Mouse (Mus musculus) G1E-ER4 (cell line): ENCODE data around the gene Ipo4. TPM values are rescaled to one million over a fixed set of nuclear protein-coding genes. Genes with fewer than 3 reads are reported as not detected.
A peak's percentile ranks its signal among the peaks of the same experiment; 100 is the strongest.

ENCODE experiments used
- GATA1 ChIP-seq: IDR thresholded peaks from one replicate; pipeline ENCODE4 v1.8.0; 2012; ENCODE audit warnings: low read length, inconsistent platforms
- polyA plus RNA-seq: library from polyadenylated mRNA; stranded (reverse); fragments of >175 nt; gene quantifications from 2 replicates; pipeline ENCODE4 v1.2.3, GENCODE M21; 2012

Ipo4 gene
- polyA plus RNA-seq, 1 experiment = 50.5 TPM

- no peak for TF ChIP-seq GATA1
Measured at GRCm38 (mm10) chr14:55605743-55606459, 29.9 kb downstream of the Ipo4 start.

- TF ChIP-seq GATA1 = no peak
Measured at GRCm38 (mm10) chr14:55604823-55605222, 30.9 kb downstream of the Ipo4 start.

- TF ChIP-seq GATA1 = peak; percentile 50
Measured at GRCm38 (mm10) chr14:55603633-55604576, 31.9 kb downstream of the Ipo4 start.

GRCm38 (mm10) chr14:55603271-55603632 lies 32.5 kb downstream of the Ipo4 start, which contains the start of gene Irf9:
Irf9 (plus strand) TSS chr14:55603571.
- TF ChIP-seq GATA1 = no peak

- TF ChIP-seq GATA1 = no peak
Measured at GRCm38 (mm10) chr14:55598521-55599390, 37.0 kb downstream of the Ipo4 start.

GRCm38 (mm10) chr14:55596036-55596690 lies 39.6 kb downstream of the Ipo4 start:
- no peak for TF ChIP-seq GATA1

- no peak for TF ChIP-seq GATA1
Measured at GRCm38 (mm10) chr14:55592226-55592625, 43.5 kb downstream of the Ipo4 start.

GRCm38 (mm10) chr14:55591331-55591891 lies 44.3 kb downstream of the Ipo4 start, which contains the start of gene Rnf31:
Rnf31 (plus strand) TSS chr14:55591708.
- TF ChIP-seq GATA1 = no peak

GRCm38 (mm10) chr14:55590748-55591330 lies 44.9 kb downstream of the Ipo4 start, which contains the start of gene Psme2:
Psme2 (minus strand) TSS chr14:55591113.
- TF ChIP-seq GATA1 = no peak

GRCm38 (mm10) chr14:55589771-55590448 lies 45.8 kb downstream of the Ipo4 start:
- TF ChIP-seq GATA1 = no peak

- TF ChIP-seq GATA1 = no peak
Measured at GRCm38 (mm10) chr14:55589271-55589670, 46.5 kb downstream of the Ipo4 start.

GRCm38 (mm10) chr14:55586149-55586548 lies 49.6 kb downstream of the Ipo4 start:
- peak; percentile 86 for TF ChIP-seq GATA1

GRCm38 (mm10) chr14:55585566-55585960 lies 50.2 kb downstream of the Ipo4 start:
- no peak for TF ChIP-seq GATA1
